Mouse (Mus musculus) adrenal gland, postnatal 10 days (tissue): ENCODE data around the gene Gatad1. TPM values are rescaled to one million over a fixed set of nuclear protein-coding genes. Genes with fewer than 3 reads are reported as not detected.
A peak's percentile ranks its signal among the peaks of the same experiment; 100 is the strongest.
"Not testable (repeated sequence)": the region's sequence is repeated elsewhere in the genome, so short reads cannot be mapped to it uniquely, and the experiment has no call there.

Experiments
- DNase-seq: peaks from one replicate; pipeline ENCODE4 v3.0.0; 2021; ENCODE audit warnings: mixed read lengths
- long read RNA-seq, 2 experiments: library from polyadenylated mRNA; stranded (forward); transcript quantifications; one replicate each; pipeline ENCODE4 v2.0.0; 2021
- total RNA-seq, 2 experiments: library from RNA; stranded (reverse); gene quantifications; 2 replicates each; pipeline ENCODE4 v1.2.3; 2021

Gatad1 gene
- 100 to 1,000 TPM; 121 to 123 TPM for total RNA-seq
- long read RNA-seq, experiment 1, transcript Gatad1-201 (5 exons, 2,545 nt), result major isoform, 78 of 129 reads
- long read RNA-seq, experiment 1, transcript Gatad1-202 (4 exons, 1,278 nt), result minor isoform, 19 of 129 reads
- long read RNA-seq, experiment 1, partial matches to known transcripts, result 11 of 129 reads
- long read RNA-seq, experiment 1, other reads (novel, unspliced or antisense), result 21 of 129 reads
- long read RNA-seq, experiment 2, transcript Gatad1-202 (4 exons, 1,278 nt), result minor isoform, 8 of 63 reads
- long read RNA-seq, experiment 2, transcript Gatad1-201 (5 exons, 2,545 nt), result major isoform, 32 of 63 reads
- long read RNA-seq, experiment 2, partial matches to known transcripts, result 10 of 63 reads
- long read RNA-seq, experiment 2, other reads (novel, unspliced or antisense), result 13 of 63 reads

- no peak for DNase-seq
Measured at GRCm38 (mm10) chr5:3657085-3657484, at the start of gene Gatad1. Gatad1 (minus strand) TSS chr5:3657185.

GRCm38 (mm10) chr5:3702180-3702579 is 45.2 kb upstream of the Gatad1 start:
- no peak for DNase-seq

- DNase-seq, result no peak
Measured at GRCm38 (mm10) chr5:3700025-3700424, 43.0 kb upstream of the Gatad1 start.

GRCm38 (mm10) chr5:3696031-3696430 is 39.0 kb upstream of the Gatad1 start:
- DNase-seq, result no peak

GRCm38 (mm10) chr5:3695191-3695590 is 38.2 kb upstream of the Gatad1 start:
- DNase-seq, result no peak

GRCm38 (mm10) chr5:3692956-3693355 is 36.0 kb upstream of the Gatad1 start:
- no peak for DNase-seq

- no peak for DNase-seq
Measured at GRCm38 (mm10) chr5:3691283-3691682, 34.3 kb upstream of the Gatad1 start.

GRCm38 (mm10) chr5:3688298-3688697 is 31.3 kb upstream of the Gatad1 start:
- peak; percentile 65 for DNase-seq

GRCm38 (mm10) chr5:3669938-3670554 is 13.1 kb upstream of the Gatad1 start:
- DNase-seq, result no peak

GRCm38 (mm10) chr5:3666585-3666984 is 9.6 kb upstream of the Gatad1 start:
- no peak for DNase-seq

- no peak for DNase-seq
Measured at GRCm38 (mm10) chr5:3665225-3665624, 8.2 kb upstream of the Gatad1 start.

GRCm38 (mm10) chr5:3653801-3654200 is 3.2 kb downstream of the Gatad1 start:
- DNase-seq, result no peak

GRCm38 (mm10) chr5:3652903-3653575 is 3.9 kb downstream of the Gatad1 start:
- not testable (repeated sequence) for DNase-seq

- no peak for DNase-seq
Measured at GRCm38 (mm10) chr5:3651621-3652020, 5.4 kb downstream of the Gatad1 start.

- DNase-seq, result no peak
Measured at GRCm38 (mm10) chr5:3650881-3651280, 6.1 kb downstream of the Gatad1 start, which contains the start of gene Tmbim7. Tmbim7 (plus strand) TSS chr5:3651181.

GRCm38 (mm10) chr5:3648849-3649210 is 8.2 kb downstream of the Gatad1 start:
- DNase-seq, result no peak

- DNase-seq, result no peak
Measured at GRCm38 (mm10) chr5:3648206-3648848, 8.7 kb downstream of the Gatad1 start.

GRCm38 (mm10) chr5:3647708-3648121 is 9.3 kb downstream of the Gatad1 start:
- peak; percentile 92 for DNase-seq

- DNase-seq, result peak; percentile 63
Measured at GRCm38 (mm10) chr5:3646991-3647707, 9.8 kb downstream of the Gatad1 start.

- DNase-seq, result no peak
Measured at GRCm38 (mm10) chr5:3646539-3646938, 10.4 kb downstream of the Gatad1 start.

GRCm38 (mm10) chr5:3645326-3645725 is 11.7 kb downstream of the Gatad1 start:
- no peak for DNase-seq

- no peak for DNase-seq
Measured at GRCm38 (mm10) chr5:3644621-3645020, 12.4 kb downstream of the Gatad1 start.
